Mouse (Mus musculus): ENCODE data around the gene Nup62.
"Not testable (repeated sequence)": the region's sequence is repeated elsewhere in the genome, so short reads cannot be mapped to it uniquely, and the experiment has no call there.

The Nup62 gene

DNA sequence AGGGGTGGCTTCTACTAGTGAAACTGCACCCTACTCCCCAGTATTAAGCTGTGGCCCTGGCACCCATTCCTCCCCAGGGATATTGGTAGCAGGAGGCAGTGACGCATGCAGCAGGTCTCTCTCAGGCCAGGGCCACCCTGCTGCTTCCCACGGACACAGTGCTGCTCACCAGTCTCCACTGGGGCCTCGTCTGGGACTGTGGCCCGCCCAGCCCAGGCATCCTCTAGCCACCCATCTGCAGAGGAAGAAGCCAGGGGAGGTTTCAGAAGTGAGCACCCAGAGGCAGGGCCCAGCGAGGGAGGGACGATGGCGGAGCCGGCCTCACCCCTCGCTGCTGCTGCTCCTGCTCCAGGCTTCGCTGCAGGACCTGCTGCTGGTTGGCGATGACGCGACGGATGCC, 47.3 kb downstream of the Nup62 start:
- no peak for DNase-seq (ENCODE audit: low read depth, low spot score)

GRCm38 (mm10) chr7:44863982-44864494, 48.1 kb downstream of the Nup62 start:
- no peak for DNase-seq (ENCODE audit: low read depth, low spot score)

DNA sequence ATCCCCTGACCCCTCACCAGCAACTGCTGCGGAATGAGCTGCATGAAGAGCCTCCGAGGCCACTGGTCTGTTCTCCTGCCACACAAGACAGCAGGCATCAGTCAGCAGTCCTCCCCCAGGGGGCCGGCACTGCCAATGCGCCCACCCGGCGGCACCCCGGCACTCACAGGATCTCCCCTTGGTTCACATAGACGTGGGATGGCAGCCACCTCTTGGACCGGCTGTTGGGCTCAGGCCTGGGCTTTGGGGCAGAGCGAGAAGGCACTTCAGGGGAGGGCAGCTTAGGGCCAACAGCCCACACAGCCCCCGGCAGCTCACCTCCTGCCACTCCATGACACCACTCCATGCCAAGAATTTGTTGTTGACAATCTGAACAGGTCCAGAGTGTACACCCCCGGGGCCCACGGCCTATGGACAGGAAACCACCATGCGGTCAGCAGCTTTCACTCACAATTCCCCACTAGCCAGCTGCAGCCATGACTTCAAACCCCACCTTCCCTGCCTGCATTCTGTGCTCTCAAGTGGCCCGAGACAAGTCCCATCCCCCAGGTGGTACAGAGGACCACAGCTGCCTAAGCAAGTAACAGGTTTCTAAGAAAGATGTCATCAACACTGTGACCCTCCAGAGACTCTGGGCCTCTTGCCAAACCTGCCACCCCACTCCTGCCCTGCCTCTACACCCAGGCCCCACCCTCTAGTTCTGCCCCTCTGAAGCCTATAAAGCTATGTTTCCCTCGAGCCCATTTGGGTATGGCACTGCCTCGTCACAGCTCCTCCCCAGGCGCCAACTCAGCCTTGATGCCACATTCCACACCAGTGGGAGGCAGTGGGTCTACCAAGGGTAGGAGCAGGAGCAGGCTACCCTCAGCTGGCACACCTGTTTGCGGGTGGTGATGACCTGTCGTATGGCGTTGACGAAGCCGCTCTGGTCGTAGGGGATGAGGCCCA, 49.0 kb downstream of the Nup62 start:
- no peak for DNase-seq (ENCODE audit: low read depth, low spot score)

- DNase-seq (ENCODE audit: low read depth, low spot score): no peak
Observed at GRCm38 (mm10) chr7:44866276-44867009, 50.6 kb downstream of the Nup62 start.

GRCm38 (mm10) chr7:44867010-44867702, 51.3 kb downstream of the Nup62 start:
- DNase-seq (ENCODE audit: low read depth, low spot score): no peak

GRCm38 (mm10) chr7:44867802-44868201, 51.9 kb downstream of the Nup62 start:
- no peak for DNase-seq (ENCODE audit: low read depth, low spot score)

- DNase-seq (ENCODE audit: low read depth, low spot score): no peak
Observed at GRCm38 (mm10) chr7:44868465-44868864, 52.6 kb downstream of the Nup62 start.

DNA sequence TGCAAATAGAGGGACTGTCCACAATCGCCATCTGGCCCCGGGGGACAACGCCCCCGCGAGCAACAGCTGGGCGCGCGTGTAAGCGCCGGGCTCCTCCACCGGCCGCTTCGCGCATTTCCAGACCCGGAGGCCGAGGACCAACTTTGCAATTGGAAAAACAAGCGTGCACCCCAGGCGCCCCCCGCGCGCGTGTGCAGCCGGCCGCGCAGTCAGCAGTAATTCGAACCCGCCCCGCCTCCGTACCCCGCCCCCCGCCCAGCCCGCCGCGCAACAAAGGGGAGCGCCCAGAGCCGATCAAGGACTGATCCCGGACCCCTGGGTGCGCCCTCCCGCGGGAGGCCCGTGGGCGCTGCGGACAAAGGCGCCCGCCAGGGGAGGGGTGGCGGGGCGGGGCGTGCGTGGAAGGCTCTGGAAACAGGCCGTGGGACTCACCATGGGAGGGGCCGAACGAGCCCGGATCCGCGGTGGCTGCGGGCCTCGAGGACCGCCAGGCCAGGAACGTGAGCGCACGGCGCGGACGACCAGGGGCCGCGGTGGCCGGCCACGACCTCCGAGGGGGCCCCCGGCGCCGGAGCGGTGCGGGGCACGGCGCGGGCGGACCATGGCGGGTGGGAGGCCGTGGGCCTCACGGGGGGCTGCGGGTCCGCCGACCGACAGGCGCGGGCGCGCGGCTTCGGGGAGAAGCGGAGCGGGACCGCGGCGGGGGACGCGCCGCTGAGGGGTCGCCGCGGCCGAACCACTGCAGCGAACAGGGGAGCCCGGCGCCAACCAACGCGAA, 53.2 kb downstream of the Nup62 start:
- peak; percentile 73 for DNase-seq (ENCODE audit: low read depth, low spot score)

- DNase-seq (ENCODE audit: low read depth, low spot score): peak; percentile 96
Observed at GRCm38 (mm10) chr7:44869697-44870528, 54.0 kb downstream of the Nup62 start, which contains the start of gene Ptov1. TSS of gene Ptov1 (minus strand) at chr7:44869788.

DNA sequence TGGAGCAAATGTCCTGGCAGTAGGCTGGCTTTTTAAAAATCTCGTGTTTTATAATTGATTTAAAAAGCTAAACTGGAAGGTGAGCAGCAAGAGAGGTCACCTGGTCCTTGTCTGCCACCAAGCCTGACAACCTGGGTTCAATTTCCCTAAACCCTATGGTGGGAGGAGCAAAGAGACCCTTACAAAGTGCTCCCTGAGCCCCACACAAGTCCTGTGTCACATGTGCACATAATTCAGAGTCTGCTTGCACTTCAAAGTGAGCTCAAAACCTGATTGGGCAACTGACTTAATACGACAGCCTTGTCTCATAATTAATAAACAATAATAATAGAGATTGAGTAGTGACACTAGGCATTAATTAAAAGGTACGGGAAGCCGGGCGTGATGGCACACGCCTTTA, 54.7 kb downstream of the Nup62 start:
- no peak for DNase-seq (ENCODE audit: low read depth, low spot score)

DNA sequence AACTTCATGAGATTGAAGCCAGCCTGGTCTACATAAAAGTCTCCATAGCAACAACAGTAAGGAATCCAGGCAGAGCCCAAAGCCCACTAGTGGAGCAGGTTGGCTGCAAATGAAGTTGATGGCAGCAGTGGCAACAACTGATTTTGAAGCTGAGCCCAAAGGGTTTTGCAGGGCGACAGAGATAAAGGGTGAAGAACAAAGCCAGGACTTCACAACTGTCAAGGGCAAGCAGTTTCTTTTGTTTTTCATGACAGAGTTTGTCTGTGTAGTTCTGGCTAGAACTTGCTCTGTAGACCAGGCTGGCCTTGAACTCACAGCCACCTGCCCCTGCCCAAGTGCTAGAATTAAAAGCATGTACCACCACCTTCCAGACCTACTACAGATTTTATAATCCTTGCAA, 55.3 kb downstream of the Nup62 start:
- no peak for DNase-seq (ENCODE audit: low read depth, low spot score)

GRCm38 (mm10) chr7:44871774-44872173, 55.9 kb downstream of the Nup62 start:
- DNase-seq (ENCODE audit: low read depth, low spot score): not testable (repeated sequence)

- DNase-seq (ENCODE audit: low read depth, low spot score): no peak
Observed at GRCm38 (mm10) chr7:44877833-44878232, 61.9 kb downstream of the Nup62 start.

Measured in mesoderm, embryonic 11.5 days (tissue).